Mouse (Mus musculus) stomach, postnatal 0 days (tissue): ENCODE measurements around the gene Lim2. TPM values are rescaled to one million over a fixed set of nuclear protein-coding genes. Genes with fewer than 3 reads are reported as not detected.

Source experiments
- ATAC-seq: fragments of 200-750 bp; cut with Nextera tagmentation; 2 replicates; pipeline ENCODE4 v1.8.0; 2017; ENCODE audit not compliant: low FRiP score, low TSS enrichment
- DNase-seq: peaks from one replicate; pipeline ENCODE4 v3.0.0-alpha.2; 2016; ENCODE audit warnings: low spot score
- H3K27ac ChIP-seq: fragments of 300-500 bp; sonication (generic); replicated peaks from 2 replicates; pipeline ENCODE4 v1.5.1; 2014; ENCODE audit warnings: mild to moderate bottlenecking, control low read depth
- H3K27me3 ChIP-seq: fragments of 300-500 bp; sonication (generic); 2 replicates; pipeline ENCODE4 v1.6.1; 2014; ENCODE audit warnings: low read length; ENCODE audit not compliant: control insufficient read depth, insufficient read depth
- H3K36me3 ChIP-seq: fragments of 300-500 bp; sonication (generic); 2 replicates; pipeline ENCODE4 v1.6.1; 2014; ENCODE audit warnings: low read length, mixed read lengths; ENCODE audit not compliant: control insufficient read depth, insufficient read depth
- H3K4me1 ChIP-seq: fragments of 300-500 bp; sonication (generic); replicated peaks from 2 replicates; pipeline ENCODE4 v1.6.1; 2014; ENCODE audit warnings: antibody characterized with exemption; ENCODE audit not compliant: control insufficient read depth, insufficient read depth
- H3K4me2 ChIP-seq: fragments of 300-500 bp; sonication (generic); replicated peaks from 2 replicates; pipeline ENCODE4 v1.6.1; 2014; ENCODE audit warnings: low read depth, mild to moderate bottlenecking, control low read depth, moderate library complexity
- H3K4me3 ChIP-seq: fragments of 300-500 bp; sonication (generic); 2 replicates; pipeline ENCODE4 v1.5.1; 2014; ENCODE audit warnings: low read depth, low read length, control low read depth
- H3K9ac ChIP-seq: fragments of 300-500 bp; sonication (generic); 2 replicates; pipeline ENCODE4 v1.6.1; 2014; ENCODE audit warnings: mild to moderate bottlenecking, low read length, control low read depth, mixed read lengths
- H3K9me3 ChIP-seq: fragments of 300-500 bp; sonication (generic); 2 replicates; pipeline ENCODE4 v1.6.1; 2016; ENCODE audit warnings: low read length; ENCODE audit not compliant: control insufficient read depth
- CTCF ChIP-seq: IDR thresholded peaks from 2 replicates; pipeline ENCODE4 v1.5.1; 2016; ENCODE audit warnings: antibody characterized with exemption, low read depth, mild to moderate bottlenecking, moderate library complexity
- EP300 ChIP-seq: optimal IDR thresholded peaks from 2 replicates; pipeline ENCODE3; 2016; ENCODE audit warnings: antibody characterized with exemption
- WGBS: fragments of 180-500 bp; shearing (Covaris S2); extraction: QIAGEN DNeasy Blood & Tissue Kit; methylation state at CpG from one replicate; pipeline ENCODE4 v1.1.7; 2014; 5-methylcytosine and 5-hydroxymethylcytosine counted together
- polyA plus RNA-seq: library from polyadenylated mRNA; unstranded; fragments of >200 nt; fragmentation: Nextera tagmentation; extraction: Ambion mirVana; gene quantifications from 2 replicates; pipeline ENCODE4 v1.2.1, GENCODE M21; 2015

Lim2 gene
- polyA plus RNA-seq, 1 experiment from 2014 or later, result 0.23 TPM

DNA sequence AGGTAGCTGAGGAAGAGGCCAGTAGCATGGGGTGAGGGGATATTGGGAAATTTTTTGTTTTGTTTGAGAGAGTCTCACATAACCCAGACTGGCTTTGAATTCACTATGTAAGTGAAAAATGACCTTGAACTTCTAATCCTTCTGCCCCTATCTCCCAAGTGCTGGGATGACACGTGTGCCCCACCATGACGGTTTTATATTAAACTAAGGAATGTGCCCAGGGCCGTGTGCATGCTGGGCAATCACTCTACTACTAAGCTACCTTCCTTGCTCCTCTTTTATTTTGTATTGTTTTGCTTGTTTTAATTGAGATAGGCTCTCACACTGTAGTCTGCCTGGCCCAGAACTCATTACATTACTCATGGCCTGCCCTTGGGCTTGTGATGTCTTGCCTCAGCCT lies 13.6 kb downstream of the Lim2 start:
- no peak for DNase-seq
- 76% methylated on average over 3 of the region's 3 CpGs for WGBS
- TF ChIP-seq CTCF (no peak), EP300 (no peak)

DNA sequence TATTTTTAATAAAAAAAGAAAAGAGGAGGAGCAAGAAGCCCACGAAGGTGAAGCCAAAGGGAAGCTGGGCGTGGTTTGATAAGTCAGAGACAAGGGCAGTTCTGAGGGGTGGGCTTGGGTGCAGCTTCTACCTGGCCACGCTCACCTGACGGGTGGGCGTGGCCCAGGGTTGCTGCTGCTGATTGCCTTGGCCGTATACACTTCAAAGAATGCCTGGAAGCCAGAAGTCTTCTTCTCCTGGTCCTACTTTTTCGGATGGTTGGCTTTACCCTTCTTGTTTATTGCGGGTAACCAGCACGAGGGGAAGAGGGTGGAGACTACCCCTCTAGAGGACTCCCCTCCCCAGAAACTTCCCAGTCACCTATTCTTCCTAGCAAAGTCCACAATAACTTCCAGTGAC lies 15.2 kb downstream of the Lim2 start:
- Histone ChIP-seq H3K36me3 (no peaks in the 10 kb centered on the region), H3K4me2 (peak overlapping the region; percentile 69), H3K4me1 (peaks cover 5% of the 10 kb centered on the region; the same call in 1 of the 2 replicates), H3K9me3 (no peaks in the 10 kb centered on the region), H3K4me3 (peak overlapping the region; percentile 54), H3K27ac (peak overlapping the region; percentile 98), H3K27me3 (no peaks in the 10 kb centered on the region), H3K9ac (peak overlapping the region; percentile 71)
- WGBS, result 8% methylated on average over 9 of the region's 9 CpGs
- DNase-seq, result peak; percentile 35
- ATAC-seq, result no peak
- TF ChIP-seq EP300 (no peak), CTCF (no peak)

More for the DNA sequence above, 13.6 kb downstream of the Lim2 start:
- H3K9me3 ChIP-seq, result no peaks in the 10 kb centered on the region
- no peaks in the 10 kb centered on the region for H3K27me3 ChIP-seq
- no peaks in the 10 kb centered on the region for H3K36me3 ChIP-seq
- no peak overlapping the region for H3K27ac ChIP-seq
- no peak for ATAC-seq
- H3K4me1 ChIP-seq, result peaks cover 5% of the 10 kb centered on the region; the same call in 1 of the 2 replicates
- no peak overlapping the region for H3K9ac ChIP-seq
- H3K4me3 ChIP-seq, result no peak overlapping the region
- H3K4me2 ChIP-seq, result no peak overlapping the region

DNA sequence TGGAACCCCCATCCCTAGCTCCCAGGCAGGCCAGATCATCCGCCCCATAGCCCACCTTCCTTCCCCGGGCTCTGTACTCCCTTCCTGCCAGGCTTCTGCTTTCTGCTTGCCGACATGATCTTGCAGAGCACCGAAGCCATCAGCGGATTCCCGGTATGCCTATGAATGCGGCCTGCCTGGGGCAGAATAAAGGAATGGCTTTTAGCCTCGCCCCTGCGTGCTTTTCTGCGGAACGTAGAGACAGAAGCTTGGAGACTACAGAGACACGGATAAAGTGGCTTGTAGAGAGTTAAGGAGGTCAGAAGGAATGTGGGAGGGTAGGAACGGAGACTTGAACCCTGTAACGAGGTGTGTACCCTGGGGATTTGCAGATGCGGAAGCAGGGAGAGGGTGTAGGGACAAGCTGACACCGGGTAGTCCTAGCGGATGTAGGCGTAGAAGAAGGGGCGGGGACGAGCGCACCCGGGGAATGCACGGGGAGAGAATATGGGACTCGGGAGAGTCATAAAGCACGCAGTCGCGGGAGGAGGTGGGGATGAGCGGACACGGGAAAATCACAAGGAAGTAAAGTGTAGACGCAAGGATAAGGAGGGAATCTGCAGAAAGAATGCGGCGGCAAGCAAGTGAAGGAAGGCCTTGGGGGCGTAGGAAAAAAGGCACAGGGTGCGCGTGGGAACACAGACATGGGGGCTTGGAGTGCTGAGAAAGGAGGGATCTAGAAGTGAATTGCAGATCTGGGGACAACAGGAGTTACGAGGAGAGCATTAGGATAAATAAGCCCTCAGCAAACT lies 15.9 kb downstream of the Lim2 start:
- peak overlapping the region; percentile 69 for H3K4me2 ChIP-seq

DNA sequence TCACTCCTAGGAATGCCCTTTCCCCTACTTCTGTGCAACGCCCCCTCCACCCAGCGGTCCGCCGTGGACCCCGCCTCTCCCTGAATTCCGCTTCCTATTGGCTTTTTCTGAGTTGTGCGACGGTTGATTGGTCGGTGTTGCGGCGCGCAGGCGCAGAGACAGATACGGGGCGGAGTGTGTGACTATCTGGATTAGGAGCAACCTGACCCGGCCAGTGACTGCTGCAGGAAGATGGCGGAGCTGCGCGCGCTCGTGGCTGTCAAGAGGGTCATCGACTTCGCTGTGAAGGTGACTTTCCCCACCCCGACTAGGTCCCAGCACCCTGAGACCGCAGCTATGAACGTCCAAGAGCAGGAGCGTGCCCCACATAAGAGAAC lies 16.4 kb downstream of the Lim2 start, which contains the start of the genes Etfb and Gm45233:
Gene Etfb, plus strand, starts transcription at position 167 of the 377 bp plus-strand sequence.
Gene Gm45233, plus strand, starts transcription at position 212 of the 377 bp plus-strand sequence.
- no peak for TF ChIP-seq EP300
- peak; percentile 23 for TF ChIP-seq CTCF
- H3K27ac ChIP-seq, result peak within 1 kb of the TSS; percentile 98
- H3K9me3 ChIP-seq, result no peaks in the 10 kb centered on the region
- peaks cover 5% of the 10 kb centered on the region; the same call in 1 of the 2 replicates for H3K4me1 ChIP-seq
- H3K9ac ChIP-seq, result peak within 1 kb of the TSS; percentile 71
- ATAC-seq (peak; percentile 97), DNase-seq (peak; percentile 96)
- H3K36me3 ChIP-seq, result no peaks in the 10 kb centered on the region
- WGBS, result under 1% methylated on average over 26 of the region's 27 CpGs
- peak within 1 kb of the TSS; percentile 54 for H3K4me3 ChIP-seq
- peak within 1 kb of the TSS; percentile 69 for H3K4me2 ChIP-seq
- no peaks in the 10 kb centered on the region for H3K27me3 ChIP-seq

More for the DNA sequence above, 15.9 kb downstream of the Lim2 start:
- ATAC-seq, result peak; percentile 94
- Histone ChIP-seq H3K4me1 (peaks cover 5% of the 10 kb centered on the region; the same call in 1 of the 2 replicates), H3K27ac (peak overlapping the region; percentile 98), H3K4me3 (peak overlapping the region; percentile 54), H3K36me3 (no peaks in the 10 kb centered on the region), H3K27me3 (no peaks in the 10 kb centered on the region), H3K9ac (peak overlapping the region; percentile 71), H3K9me3 (no peaks in the 10 kb centered on the region)
- WGBS, result under 1% methylated on average over 36 of the region's 36 CpGs
- peak; percentile 87 for DNase-seq
- TF ChIP-seq EP300, result no peak
- TF ChIP-seq CTCF, result no peak; the same call in 1 of the 2 replicates

DNA sequence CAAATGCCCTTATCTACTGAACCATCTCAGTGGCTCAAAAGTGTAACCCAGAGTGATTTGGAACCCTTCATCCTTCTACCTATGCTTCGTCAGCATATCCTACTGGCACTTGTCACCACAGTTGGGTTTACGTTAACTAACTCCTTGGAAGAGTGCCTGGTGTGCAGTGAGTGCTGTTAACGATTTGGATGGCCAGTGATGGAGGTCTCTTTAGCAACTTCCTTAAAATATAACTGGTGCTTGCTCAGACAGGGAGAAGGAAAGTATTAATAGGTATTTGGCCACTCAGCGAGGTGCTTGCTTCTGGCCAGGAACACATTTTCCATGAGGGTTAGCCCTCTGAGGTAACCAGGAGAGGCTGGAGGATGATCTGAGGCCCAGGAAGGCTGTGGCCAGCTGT lies 20.3 kb downstream of the Lim2 start:
- Histone ChIP-seq H3K9ac (no peak overlapping the region), H3K9me3 (no peaks in the 10 kb centered on the region), H3K4me3 (no peak overlapping the region), H3K27ac (no peak overlapping the region), H3K36me3 (peaks cover 4% of the 10 kb centered on the region; the same call in 1 of the 2 replicates), H3K27me3 (no peaks in the 10 kb centered on the region), H3K4me1 (peaks cover 2% of the 10 kb centered on the region; the same call in 1 of the 2 replicates), H3K4me2 (no peak overlapping the region)
- no peak for ATAC-seq
- WGBS, result 64% methylated on average over 4 of the region's 4 CpGs
- DNase-seq, result no peak
- TF ChIP-seq EP300 (no peak), CTCF (no peak)

DNA sequence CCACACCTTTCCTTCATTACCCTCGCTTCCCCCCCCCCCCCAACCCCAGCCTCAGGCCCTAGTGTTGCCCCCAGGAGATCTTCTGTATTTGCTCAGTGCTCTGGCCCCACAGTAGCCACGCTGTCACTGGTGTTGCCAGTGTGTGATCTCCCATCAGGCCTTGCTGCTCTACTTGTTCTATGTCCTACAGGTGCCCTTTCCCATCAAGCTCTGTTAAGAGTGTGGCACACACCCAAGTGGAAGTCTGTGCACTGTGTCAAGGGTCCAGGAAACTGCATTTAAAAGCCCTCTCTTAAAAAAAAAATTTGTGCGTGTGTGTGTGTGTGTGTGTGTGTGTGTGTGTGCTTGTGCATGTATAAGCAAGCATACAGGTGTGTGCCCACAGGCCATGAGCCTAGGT lies 20.8 kb downstream of the Lim2 start:
- no peak overlapping the region for H3K4me3 ChIP-seq
- H3K27ac ChIP-seq, result no peak overlapping the region
- H3K9me3 ChIP-seq, result no peaks in the 10 kb centered on the region
- H3K4me1 ChIP-seq, result 0 out of 2 replicates have a peak, but pooled peaks cover 2% of the 10 kb centered on the region
- 82% methylated on average over 3 of the region's 3 CpGs for WGBS
- DNase-seq (no peak), ATAC-seq (no peak)
- H3K27me3 ChIP-seq, result no peaks in the 10 kb centered on the region
- H3K4me2 ChIP-seq, result no peak overlapping the region
- H3K9ac ChIP-seq, result no peak overlapping the region
- TF ChIP-seq EP300 (no peak), CTCF (no peak)
- H3K36me3 ChIP-seq, result peaks cover 4% of the 10 kb centered on the region
